Mouse (Mus musculus) brain, adult 2 months (tissue): ENCODE measurements around the gene Zcchc13.

ENCODE experiments used
- DNase-seq: peaks from one replicate; pipeline ENCODE4 v3.0.0; 2011; ENCODE audit warnings: low read depth, low spot score

The Zcchc13 gene

GRCm38 (mm10) chrX:103630303-103630702 lies at the start of gene Zcchc13:
Gene Zcchc13 (plus strand): TSS chrX:103630586.
- no peak for DNase-seq

GRCm38 (mm10) chrX:103584262-103584661 lies 46.1 kb upstream of the Zcchc13 start:
- DNase-seq = no peak

- peak; percentile 17 for DNase-seq
Measured at GRCm38 (mm10) chrX:103592056-103592455, 38.3 kb upstream of the Zcchc13 start.

DNA sequence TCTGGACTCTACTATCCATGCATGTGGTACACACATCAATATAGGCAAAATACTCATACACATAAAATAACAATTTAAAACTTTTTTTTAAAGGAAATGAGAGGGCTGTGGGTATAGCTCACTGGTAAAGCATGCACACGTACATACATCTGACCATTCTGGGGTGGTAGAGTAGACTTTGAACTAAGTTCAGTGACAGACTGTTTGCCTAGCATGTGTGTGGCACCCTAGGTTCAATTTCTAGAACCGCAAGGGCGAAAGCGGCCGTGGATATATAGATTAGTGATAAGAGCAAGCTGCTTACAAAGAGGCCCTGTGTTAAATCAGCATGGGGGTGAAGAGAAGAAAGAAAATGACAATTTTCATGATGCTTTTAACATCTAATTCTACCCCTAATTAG lies 27.8 kb upstream of the Zcchc13 start:
- no peak for DNase-seq

DNA sequence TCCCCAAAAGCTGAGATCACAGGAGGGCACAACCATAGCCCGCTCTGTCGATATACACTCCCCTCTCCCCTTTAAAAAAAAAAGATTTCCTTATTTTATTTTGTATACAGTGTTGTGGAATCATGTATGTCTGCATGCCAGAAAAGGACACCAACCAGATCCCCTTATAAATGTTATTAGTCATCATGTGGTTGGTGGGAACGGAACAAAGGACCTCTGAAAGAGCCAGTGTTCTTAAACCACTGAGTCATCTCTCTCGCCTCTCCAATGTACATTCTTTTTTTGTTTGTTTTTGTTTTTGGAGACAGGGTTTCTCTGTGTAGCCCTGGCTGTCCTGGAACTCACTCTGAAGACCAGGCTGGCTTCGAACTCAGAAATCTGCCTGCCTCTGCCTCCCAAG lies 26.2 kb upstream of the Zcchc13 start:
- DNase-seq = peak; percentile 27

DNA sequence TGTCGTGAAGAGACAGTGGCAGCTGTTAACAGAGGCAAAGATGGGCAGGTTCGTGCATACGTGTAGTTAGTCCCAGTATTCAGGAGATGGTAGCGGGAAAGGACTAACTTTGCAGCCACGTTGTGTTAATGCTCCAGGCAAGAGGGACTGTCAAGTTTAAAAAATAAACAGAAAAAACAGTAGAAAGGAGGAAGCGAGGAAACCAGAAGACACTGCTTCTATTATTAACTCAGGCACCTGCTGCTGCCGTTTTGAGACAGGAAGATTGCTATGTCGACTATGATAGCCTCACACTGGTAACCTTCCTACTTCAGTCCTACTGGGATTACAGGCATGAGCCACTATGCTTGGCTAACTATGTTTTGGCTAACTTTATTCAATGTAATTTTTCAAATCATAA lies 24.9 kb upstream of the Zcchc13 start:
- no peak for DNase-seq

DNA sequence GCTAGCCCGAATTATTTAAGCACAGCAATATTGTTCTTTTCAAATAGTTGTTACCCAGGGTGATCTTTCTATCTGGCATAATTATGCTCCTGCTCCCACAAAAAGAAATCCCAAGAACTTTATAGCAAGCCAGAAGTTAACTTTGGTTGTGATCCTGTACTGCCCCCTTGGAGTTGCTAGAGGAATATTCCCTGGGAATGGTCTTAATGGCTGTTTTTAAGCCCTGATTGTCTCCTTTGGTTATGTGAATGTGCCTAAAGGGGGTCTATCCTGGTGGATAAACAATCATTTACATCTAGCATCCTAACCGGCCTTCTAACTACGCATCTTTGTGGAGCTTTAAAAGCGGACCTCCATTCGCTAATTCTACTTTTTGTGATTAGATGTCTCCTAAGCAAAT lies 20.0 kb upstream of the Zcchc13 start:
- no peak for DNase-seq

- DNase-seq = no peak
Measured at GRCm38 (mm10) chrX:103611462-103611861, 18.9 kb upstream of the Zcchc13 start.

GRCm38 (mm10) chrX:103614700-103615233 lies 15.6 kb upstream of the Zcchc13 start:
- DNase-seq = no peak

- no peak for DNase-seq
Measured at GRCm38 (mm10) chrX:103615453-103615852, 14.9 kb upstream of the Zcchc13 start.

DNA sequence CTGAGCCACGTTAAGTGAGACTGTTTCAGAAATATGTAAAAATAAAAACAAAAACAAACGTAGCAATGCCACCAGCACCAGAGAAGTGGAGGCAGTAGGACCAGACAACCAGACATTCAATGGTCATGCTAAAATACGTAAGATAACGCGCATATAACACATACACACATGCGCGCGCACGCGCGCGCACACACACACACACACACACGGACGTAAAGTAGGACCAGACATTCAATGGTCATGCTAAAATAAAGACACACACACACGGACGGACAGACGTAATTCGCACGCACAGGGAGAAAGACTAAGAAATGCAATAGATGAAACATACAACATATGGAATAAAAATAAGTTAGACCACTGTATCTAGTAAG lies 14.2 kb upstream of the Zcchc13 start:
- peak; percentile 40 for DNase-seq

- DNase-seq = peak; percentile 95
Measured at GRCm38 (mm10) chrX:103616536-103617404, 13.6 kb upstream of the Zcchc13 start.

GRCm38 (mm10) chrX:103617405-103618095 lies 12.8 kb upstream of the Zcchc13 start:
- no peak for DNase-seq

DNA sequence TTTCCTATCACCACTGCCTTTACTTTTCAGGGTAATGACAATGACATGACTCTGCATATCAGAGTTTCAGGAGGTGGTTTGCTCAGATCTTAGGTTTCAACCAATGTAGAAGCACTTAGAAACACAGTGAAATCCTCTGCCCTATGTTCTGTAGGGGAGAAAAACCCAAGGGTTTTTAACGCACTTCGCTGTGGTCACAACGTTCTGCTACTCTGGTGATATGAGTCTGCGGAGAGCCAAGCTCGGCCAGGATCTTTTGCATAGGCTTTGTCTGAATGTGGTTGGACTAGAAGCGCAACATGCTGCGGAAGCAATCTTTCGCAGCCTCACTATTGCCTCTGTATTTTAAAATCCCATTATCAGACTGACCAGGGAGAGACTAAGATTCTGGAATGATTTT lies 8.6 kb upstream of the Zcchc13 start:
- no peak for DNase-seq

- peak; percentile 99 for DNase-seq
Measured at GRCm38 (mm10) chrX:103622260-103622934, 8.0 kb upstream of the Zcchc13 start.

GRCm38 (mm10) chrX:103622935-103623280 lies 7.5 kb upstream of the Zcchc13 start:
- peak; percentile 25 for DNase-seq

DNA sequence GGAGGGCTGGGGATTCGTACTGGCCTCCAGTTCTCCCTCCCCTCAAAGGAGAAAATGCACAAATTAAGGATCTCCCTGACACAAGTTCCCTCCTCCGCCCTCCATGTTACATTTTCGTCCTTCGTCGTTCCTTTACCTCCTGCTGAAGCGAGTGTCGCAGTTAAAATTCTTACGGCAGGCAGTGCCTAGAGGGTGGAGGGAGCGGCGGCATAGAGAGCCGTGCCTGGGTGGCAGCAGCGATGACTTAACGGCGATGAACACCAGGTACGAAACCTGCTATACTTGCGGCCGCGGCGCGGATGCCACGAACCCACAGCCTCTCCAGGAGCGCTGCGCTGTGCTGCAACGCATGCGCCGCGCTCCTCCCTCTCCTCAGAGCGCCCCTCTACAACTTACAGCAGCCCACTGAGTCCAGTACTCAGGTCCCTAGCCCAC lies 7.0 kb upstream of the Zcchc13 start:
- peak; percentile 75 for DNase-seq

- DNase-seq = peak; percentile 64
Measured at GRCm38 (mm10) chrX:103624426-103625168, 5.8 kb upstream of the Zcchc13 start.

DNA sequence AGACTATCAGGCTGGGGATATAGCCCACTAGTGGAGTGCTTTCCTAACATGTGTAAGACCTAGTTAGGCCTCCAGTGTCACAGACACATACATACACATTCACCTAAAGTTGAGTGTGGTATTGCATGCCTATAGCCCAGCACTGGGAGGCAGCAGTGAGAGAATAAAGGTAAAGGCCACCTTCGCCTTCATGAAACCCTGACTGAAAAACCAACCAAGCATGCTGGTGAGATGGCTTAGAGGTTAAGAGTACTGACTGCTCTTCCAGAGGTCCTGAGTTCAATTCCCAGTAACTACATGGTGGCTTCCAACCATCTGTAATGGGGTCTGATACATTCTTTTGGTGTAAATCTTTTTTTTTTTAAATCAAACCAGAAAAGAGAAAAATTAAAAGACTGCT lies 1.5 kb upstream of the Zcchc13 start:
- DNase-seq = peak; percentile 16

- no peak for DNase-seq
Measured at GRCm38 (mm10) chrX:103633895-103634294, 3.5 kb downstream of the Zcchc13 start.

DNA sequence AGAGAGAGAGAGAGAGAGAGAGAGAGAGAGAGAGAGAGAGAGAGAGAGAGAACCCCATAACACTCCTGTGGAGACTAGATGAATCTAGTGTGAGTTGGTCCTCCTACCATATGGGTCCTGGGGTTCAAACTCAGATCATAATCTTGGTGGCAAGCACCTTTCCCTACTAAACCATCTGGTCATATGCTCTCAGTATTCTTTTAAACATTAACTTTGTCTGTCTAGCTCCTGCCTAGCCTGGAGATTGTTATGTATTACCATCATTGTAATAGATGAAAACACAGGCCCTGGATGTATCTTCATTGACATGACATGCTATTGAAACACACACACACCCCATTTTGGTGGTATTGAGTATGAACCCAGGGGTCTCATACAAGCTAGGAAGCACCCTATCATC lies 5.6 kb downstream of the Zcchc13 start:
- DNase-seq = no peak
